ENCODE assay signal across 8 mouse cellular contexts in the genomic region with DNA sequence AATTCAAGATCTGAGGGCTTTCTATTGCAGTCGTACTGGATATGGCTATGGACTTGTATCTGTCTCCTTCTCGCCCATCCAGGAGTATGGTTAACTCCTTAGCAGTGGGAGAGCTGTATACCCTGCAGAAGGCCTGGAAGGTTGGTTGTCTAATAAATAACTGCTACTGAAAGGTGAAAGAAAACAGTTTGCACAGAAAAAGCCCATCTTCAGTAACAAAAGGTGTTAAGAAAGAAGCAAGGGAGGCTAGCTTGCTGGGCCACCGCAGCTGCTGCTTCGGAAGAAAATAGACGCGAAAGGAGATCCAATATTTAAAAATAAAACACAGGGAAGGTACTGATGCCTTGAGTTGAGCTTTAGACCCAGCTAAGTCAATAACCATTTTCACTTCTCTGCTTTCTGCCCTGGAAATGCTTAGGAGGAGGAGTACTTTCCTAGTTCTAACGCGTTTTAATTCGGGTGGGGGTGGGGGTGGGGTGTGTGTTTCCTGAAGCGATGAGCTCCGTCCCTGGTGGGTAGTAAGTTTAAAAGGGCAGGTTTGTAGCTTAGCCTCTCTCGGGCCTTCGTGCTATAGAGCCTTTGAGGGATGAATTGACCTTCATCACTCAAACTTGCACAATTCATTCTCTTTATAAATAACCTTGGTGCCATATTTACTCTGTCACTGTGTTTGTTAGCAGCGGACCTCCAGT. TPM values are rescaled to one million over a fixed set of nuclear protein-coding genes. Genes with fewer than 3 reads are reported as not detected.
DNase-seq lines count a peak whose midpoint lies in the region; ATAC-seq and TF ChIP-seq lines count a peak whose summit lies in the region.

No protein-coding gene starts in this region.

- peak overlapping the region; percentile 47 for H3K27ac ChIP-seq in heart, adult 2 months
- no peak overlapping the region for H3K27ac ChIP-seq in CH12.LX (ENCODE audit: insufficient read depth, low read depth)
- H3K27ac ChIP-seq in embryonic facial prominence, embryonic 15.5 days (replicated peaks): no peak overlapping the region
- peak overlapping the region; percentile 68 for H3K27ac ChIP-seq in limb, embryonic 10.5 days
- H3K27ac ChIP-seq in neural tube, embryonic 12.5 days: no peak overlapping the region

- H3K9me3 ChIP-seq in CH12.LX (replicated peaks; ENCODE audit: low read length): peaks cover 3% of the 10 kb centered on the region
- H3K9me3 ChIP-seq in embryonic facial prominence, embryonic 15.5 days (replicated peaks): no peaks in the 10 kb centered on the region
- no peaks in the 10 kb centered on the region for H3K9me3 ChIP-seq in limb, embryonic 10.5 days (replicated peaks)
- H3K9me3 ChIP-seq in neural tube, embryonic 12.5 days: no peaks in the 10 kb centered on the region

- H3K36me3 ChIP-seq in heart, adult 2 months (ENCODE audit: control insufficient read depth, insufficient read depth, low read length): no peaks in the 10 kb centered on the region
- H3K36me3 ChIP-seq in CH12.LX (replicated peaks in 1 of 2; ENCODE audit: control insufficient read depth in 1 of 2, insufficient read depth in 1 of 2, low read length in 1 of 2): peaks cover 0 to 7% of the 10 kb centered on the region in 2 experiments
- no peaks in the 10 kb centered on the region for H3K36me3 ChIP-seq in embryonic facial prominence, embryonic 15.5 days
- no peaks in the 10 kb centered on the region for H3K36me3 ChIP-seq in limb, embryonic 10.5 days
- H3K36me3 ChIP-seq in neural tube, embryonic 12.5 days: no peaks in the 10 kb centered on the region

- in situ Hi-C loops in CH12.LX (cut with MboI; ENCODE audit: low pct_ligation_motif_present, low pct_unique_long_range_greater_than_20kb, low sequenced_read_pairs): no loop called here

- TF ChIP-seq RAD21 in CH12.LX (IDR thresholded peaks at IDR 0.05; ENCODE audit: low read depth, low read length): no peak

- no peaks in the 10 kb centered on the region for H3K79me2 ChIP-seq in heart, adult 2 months (replicated peaks; ENCODE audit: control insufficient read depth, insufficient read depth, low read length)
- peaks cover 5% of the 10 kb centered on the region; the same call in 1 of the 2 replicates for H3K79me2 ChIP-seq in CH12.LX (replicated peaks; ENCODE audit: control insufficient read depth, extremely low read depth, insufficient read depth, poor library complexity, severe bottlenecking)

- no peak for DNase-seq in heart, adult 2 months
- DNase-seq in heart, postnatal 10 days: no peak
- DNase-seq in CH12.LX (ENCODE audit: extremely low read depth): no peak
- no peak for DNase-seq in limb, embryonic 10.5 days (ENCODE audit: low spot score)
- DNase-seq in right cerebral cortex, postnatal 10 days (ENCODE audit: low spot score in 2 of 2): no peak
- DNase-seq in layer of hippocampus, adult 9-10 months (ENCODE audit: low spot score): no peak

- no peak for TF ChIP-seq EP300 in heart, adult 2 months (IDR thresholded peaks at IDR 0.05; ENCODE audit: insufficient read depth, low read depth, low read length)
- no peak for TF ChIP-seq EP300 in CH12.LX (IDR thresholded peaks at IDR 0.05; ENCODE audit: low read length)

- H3K4me3 ChIP-seq in heart, adult 2 months: peak overlapping the region; percentile 85
- H3K4me3 ChIP-seq in CH12.LX (replicated peaks in 1 of 3; ENCODE audit: low read depth in 2 of 3, low read length in 2 of 3, poor library complexity in 1 of 3): peak overlapping the region; percentile 80 to 96 (median 91)
- H3K4me3 ChIP-seq in embryonic facial prominence, embryonic 15.5 days (replicated peaks): peak overlapping the region; percentile 62
- peak overlapping the region; percentile 70 for H3K4me3 ChIP-seq in limb, embryonic 10.5 days
- H3K4me3 ChIP-seq in neural tube, embryonic 12.5 days: peak overlapping the region; percentile 59

- TF ChIP-seq CTCF in heart, adult 2 months (IDR thresholded peaks at IDR 0.05): no peak
- no peak for TF ChIP-seq CTCF in CH12.LX (conservative IDR thresholded peaks at IDR 0.05 in 1 of 2, IDR thresholded peaks at IDR 0.05 in 1 of 2; ENCODE audit: low read depth in 2 of 2, low read length in 2 of 2)

- H3K4me2 ChIP-seq in CH12.LX (ENCODE audit: insufficient read depth, low read depth, poor library complexity, severe bottlenecking): peak overlapping the region; percentile 91
- peak overlapping the region; percentile 59 for H3K4me2 ChIP-seq in embryonic facial prominence, embryonic 15.5 days (replicated peaks)
- peak overlapping the region; percentile 71 for H3K4me2 ChIP-seq in neural tube, embryonic 12.5 days (replicated peaks)

- dilution Hi-C loops in CH12.LX (cut with MboI; ENCODE audit: extremely low pct_ligation_motif_present, extremely low pct_unique_long_range_greater_than_20kb, low sequenced_read_pairs): no loop called here

- peak overlapping the region; percentile 41 for H3K9ac ChIP-seq in heart, adult 2 months (ENCODE audit: low read depth, low read length)
- H3K9ac ChIP-seq in CH12.LX (ENCODE audit: insufficient read depth, low read depth): peak overlapping the region; percentile 93
- 0 out of 2 replicates have a peak overlapping the region, but pooled peaks have one; percentile 9 for H3K9ac ChIP-seq in embryonic facial prominence, embryonic 15.5 days
- H3K9ac ChIP-seq in neural tube, embryonic 12.5 days: peak overlapping the region; percentile 70

- intact Hi-C loops in heart, adult 2 months (cut with DNase I): no loop called here
- intact Hi-C loops in heart, postnatal 10 days (cut with DNase I): loop anchor here (5.0 kb wide), 1 partner anchor 39 kb away; the partner anchor contains the start of gene Ccnc

- no peaks in the 10 kb centered on the region for H3K27me3 ChIP-seq in heart, adult 2 months (ENCODE audit: control insufficient read depth, insufficient read depth, low read length)
- H3K27me3 ChIP-seq in CH12.LX (replicated peaks): no peaks in the 10 kb centered on the region
- no peaks in the 10 kb centered on the region for H3K27me3 ChIP-seq in embryonic facial prominence, embryonic 15.5 days
- no peaks in the 10 kb centered on the region for H3K27me3 ChIP-seq in limb, embryonic 10.5 days (ENCODE audit: low read depth, poor library complexity, severe bottlenecking)
- H3K27me3 ChIP-seq in neural tube, embryonic 12.5 days (replicated peaks): no peaks in the 10 kb centered on the region

- ATAC-seq in embryonic facial prominence, embryonic 15.5 days (ENCODE audit: insufficient number of reproducible peaks, low FRiP score, low TSS enrichment, low read depth): no peak
- peak; percentile 54 for ATAC-seq in neural tube, embryonic 12.5 days (ENCODE audit: low FRiP score, low read depth)

- no peak for TF ChIP-seq POLR2A in heart, adult 2 months (IDR thresholded peaks at IDR 0.05; ENCODE audit: insufficient read depth, low read depth, low read length)
- TF ChIP-seq POLR2A in CH12.LX (IDR thresholded peaks at IDR 0.05; ENCODE audit: low read depth, low read length): no peak

- WGBS in heart, adult 2 months: 17% methylated on average over 14 of the region's 14 CpGs
- 19% methylated on average over 14 of the region's 14 CpGs for WGBS in embryonic facial prominence, embryonic 15.5 days
- 26% methylated on average over 14 of the region's 14 CpGs for WGBS in limb, embryonic 10.5 days
- 18% methylated on average over 14 of the region's 14 CpGs for WGBS in neural tube, embryonic 12.5 days

- H3K4me1 ChIP-seq in heart, adult 2 months (ENCODE audit: control insufficient read depth, insufficient read depth, low read length): no peaks in the 10 kb centered on the region
- H3K4me1 ChIP-seq in CH12.LX (ENCODE audit: control insufficient read depth in 1 of 2, insufficient read depth in 2 of 2): peaks cover 0 to 13% of the 10 kb centered on the region in 2 experiments; a peak in 2 of 4 replicates
- H3K4me1 ChIP-seq in embryonic facial prominence, embryonic 15.5 days: no peaks in the 10 kb centered on the region
- H3K4me1 ChIP-seq in limb, embryonic 10.5 days: peaks cover 5% of the 10 kb centered on the region; the same call in 1 of the 2 replicates
- 0 out of 2 replicates have a peak, but pooled peaks cover 5% of the 10 kb centered on the region for H3K4me1 ChIP-seq in neural tube, embryonic 12.5 days

TF ChIP-seq in CH12.LX, 34 proteins besides CTCF, POLR2A, EP300 and RAD21 (continues in another document):
- TF ChIP-seq CHD2 (IDR thresholded peaks at IDR 0.05; ENCODE audit: low read length) (0 out of 2 replicates have a peak, but pooled peaks have one; percentile 43), USF1 (IDR thresholded peaks at IDR 0.05; ENCODE audit: low read depth, low read length) (no peak)

RNA-seq across cellular contexts. Expression of gene Usp45, which starts 0.6 kb away (rescaled TPM):
- 10 to 100 TPM; 10.4 to 12.8 TPM for total RNA-seq in heart, adult 2 months (2021)
- polyA plus RNA-seq in heart, adult 2 months (2012; rRNA removed): 1.9 and 4.2 TPM in 2 replicates
- total RNA-seq in heart, postnatal 10 days (2021): 10 to 100 TPM; 13.2 to 15.0 TPM
- 17.4 and 17.5 TPM in 2 replicates for total RNA-seq in CH12.LX (2012; rRNA removed)
- 30.6 and 37.0 TPM in 2 replicates for total RNA-seq in CH12.LX (2014; rRNA removed)
- 16.7 and 23.3 TPM in 2 replicates for polyA plus RNA-seq in CH12.LX (2012; ENCODE audit: insufficient read length, low read depth)
- 7.0 and 8.5 TPM in 2 replicates for polyA plus RNA-seq in embryonic facial prominence, embryonic 15.5 days (2015; fragmentation: Nextera tagmentation; extraction: Ambion mirVana)
- polyA plus RNA-seq in limb, embryonic 10.5 days (2016; fragmentation: Nextera tagmentation; extraction: Ambion mirVana): 9.1 and 12.4 TPM in 2 replicates
- 8.7 and 10.1 TPM in 2 replicates for polyA plus RNA-seq in neural tube, embryonic 12.5 days (2016; fragmentation: Nextera tagmentation; extraction: Ambion mirVana)

RNA-seq across cellular contexts. Expression of gene Tstd3, which starts 0.7 kb away (rescaled TPM):
- total RNA-seq in heart, adult 2 months (2021): 10 to 100 TPM; 16.5 to 16.6 TPM
- polyA plus RNA-seq in heart, adult 2 months (2012; rRNA removed): 7.5 and 12.2 TPM in 2 replicates
- 10 to 100 TPM; 12.1 to 13.8 TPM for total RNA-seq in heart, postnatal 10 days (2021)
- total RNA-seq in CH12.LX (2012; rRNA removed): 24.6 and 25.6 TPM in 2 replicates
- 51.0 and 57.1 TPM in 2 replicates for total RNA-seq in CH12.LX (2014; rRNA removed)
- polyA plus RNA-seq in CH12.LX (2012; ENCODE audit: insufficient read length, low read depth): 37.2 and 39.9 TPM in 2 replicates
- polyA plus RNA-seq in embryonic facial prominence, embryonic 15.5 days (2015; fragmentation: Nextera tagmentation; extraction: Ambion mirVana): 7.5 and 8.2 TPM in 2 replicates
- 14.5 and 15.3 TPM in 2 replicates for polyA plus RNA-seq in limb, embryonic 10.5 days (2016; fragmentation: Nextera tagmentation; extraction: Ambion mirVana)
- polyA plus RNA-seq in neural tube, embryonic 12.5 days (2016; fragmentation: Nextera tagmentation; extraction: Ambion mirVana): 26.0 and 26.6 TPM in 2 replicates

RNA-seq across cellular contexts. Expression of gene Ccnc, which starts 38.8 kb away (rescaled TPM):
- 10 to 100 TPM in 1 of 2 experiments, 1 to 10 TPM in 1; 9.3 to 14.1 TPM for total RNA-seq in heart, adult 2 months (2021)
- 4.0 and 8.1 TPM in 2 replicates for polyA plus RNA-seq in heart, adult 2 months (2012; rRNA removed)
- total RNA-seq in heart, postnatal 10 days (2021): 10 to 100 TPM; 13.9 to 18.1 TPM
- 20.7 and 22.7 TPM in 2 replicates for total RNA-seq in CH12.LX (2012; rRNA removed)
- total RNA-seq in CH12.LX (2014; rRNA removed): 61.4 and 73.0 TPM in 2 replicates
- 24.4 and 32.3 TPM in 2 replicates for polyA plus RNA-seq in CH12.LX (2012; ENCODE audit: insufficient read length, low read depth)
- 39.7 and 39.8 TPM in 2 replicates for polyA plus RNA-seq in embryonic facial prominence, embryonic 15.5 days (2015; fragmentation: Nextera tagmentation; extraction: Ambion mirVana)
- 39.0 and 41.8 TPM in 2 replicates for polyA plus RNA-seq in limb, embryonic 10.5 days (2016; fragmentation: Nextera tagmentation; extraction: Ambion mirVana)
- 67.9 and 71.8 TPM in 2 replicates for polyA plus RNA-seq in neural tube, embryonic 12.5 days (2016; fragmentation: Nextera tagmentation; extraction: Ambion mirVana)

Comparison
In these comparisons a context has a peak if more than half of its experiments do, and no peak if none do; other contexts are left out.
1. H3K27ac ChIP-seq: peak in heart, adult 2 months (single experiment) and limb, embryonic 10.5 days (single experiment); none in CH12.LX (single experiment), embryonic facial prominence, embryonic 15.5 days (single experiment) and neural tube, embryonic 12.5 days (single experiment).
2. H3K9ac ChIP-seq: peak in every context shown above with its lines; median percentile 93 in CH12.LX; 70 in neural tube, embryonic 12.5 days; 41 in heart, adult 2 months; 9 in embryonic facial prominence, embryonic 15.5 days.
3. Peak in every context shown above with its lines, with median percentiles within 50 percentile points of each other: H3K4me3 ChIP-seq and H3K4me2 ChIP-seq.